ENCODE assay signal across 11 mouse cellular contexts in the genomic region with DNA sequence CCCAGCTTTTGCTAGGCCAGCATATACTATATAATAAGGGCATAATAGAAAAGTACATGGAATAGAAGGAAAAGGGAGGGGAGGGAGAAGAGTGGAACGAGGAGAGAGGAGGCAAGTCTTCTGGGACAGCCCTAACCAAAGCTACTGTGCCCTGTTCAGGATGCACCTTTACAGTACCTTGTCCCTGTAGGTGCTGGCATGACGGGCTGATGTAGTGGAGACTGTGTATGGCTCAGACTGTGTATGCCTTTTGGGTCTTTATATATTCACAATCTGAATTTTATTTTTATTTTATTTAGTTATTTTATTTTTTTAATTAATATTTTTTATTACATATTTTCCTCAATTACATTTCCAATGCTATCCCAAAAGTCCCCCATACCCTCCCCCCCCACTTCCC. TPM values are rescaled to one million over a fixed set of nuclear protein-coding genes. Genes with fewer than 3 reads are reported as not detected.
"Had no signal": no experiment of that assay in that cellular context is flagged by ENCODE, and none has a peak within 500 bp of the region (broad histone marks: within the 10 kb centered on the region; RNA-seq: fewer than 3 reads in every experiment).

No protein-coding gene starts in this region.

RNA-seq across cellular contexts. Expression of gene Caps2, which starts 30.5 kb away (rescaled TPM):
- polyA plus RNA-seq: erythroblast, embryonic 14.5 days; heart, adult 2 months had no signal

RNA-seq across cellular contexts. Expression of gene Glipr1l3, which starts 33.8 kb away (rescaled TPM):
- polyA plus RNA-seq: embryonic facial prominence, embryonic 10.5 days; embryonic facial prominence, embryonic 11.5 days; embryonic facial prominence, embryonic 12.5 days; embryonic facial prominence, embryonic 13.5 days; embryonic facial prominence, embryonic 14.5 days; erythroblast, embryonic 14.5 days; forebrain, embryonic 10.5 days; forebrain, embryonic 12.5 days; frontal cortex, adult 2 months; gonadal fat pad, adult 2 months; heart, adult 2 months had no signal
